Mouse (Mus musculus) liver, embryonic 15.5 days (tissue): ENCODE results near the gene Stt3a. TPM values are rescaled to one million over a fixed set of nuclear protein-coding genes. Genes with fewer than 3 reads are reported as not detected.

ENCODE experiments used
- ATAC-seq: fragments of 200-750 bp; cut with Nextera tagmentation; 2 replicates; pipeline ENCODE4 v1.8.0; 2017; ENCODE audit warnings: moderate number of reproducible peaks, mild to moderate bottlenecking, moderate library complexity; ENCODE audit not compliant: insufficient read depth
- H3K27ac ChIP-seq: fragments of 300-500 bp; sonication (generic); replicated peaks from 2 replicates; pipeline ENCODE4 v1.5.1; 2015; ENCODE audit warnings: mild to moderate bottlenecking, inconsistent platforms
- H3K27me3 ChIP-seq: fragments of 300-500 bp; sonication (generic); 2 replicates; pipeline ENCODE4 v1.6.1; 2015; ENCODE audit warnings: mild to moderate bottlenecking, inconsistent platforms
- H3K36me3 ChIP-seq: fragments of 300-500 bp; sonication (generic); replicated peaks from 2 replicates; pipeline ENCODE4 v1.6.1; 2015; ENCODE audit warnings: moderate library complexity, mild to moderate bottlenecking, inconsistent platforms
- H3K4me1 ChIP-seq: fragments of 300-500 bp; sonication (generic); replicated peaks from 2 replicates; pipeline ENCODE4 v1.6.1; 2015; ENCODE audit warnings: inconsistent platforms
- H3K4me2 ChIP-seq: fragments of 300-500 bp; sonication (generic); 2 replicates; pipeline ENCODE4 v1.6.1; 2015; ENCODE audit warnings: moderate library complexity, mild to moderate bottlenecking, inconsistent platforms
- H3K4me3 ChIP-seq: fragments of 300-500 bp; sonication (generic); replicated peaks from 2 replicates; pipeline ENCODE4 v1.5.1; 2015; ENCODE audit warnings: mild to moderate bottlenecking, inconsistent platforms
- H3K9ac ChIP-seq: fragments of 300-500 bp; sonication (generic); 2 replicates; pipeline ENCODE4 v1.6.1; 2015; ENCODE audit warnings: moderate library complexity, mild to moderate bottlenecking, inconsistent platforms
- H3K9me3 ChIP-seq: fragments of 300-500 bp; sonication (generic); replicated peaks from 2 replicates; pipeline ENCODE4 v1.6.1; 2016; ENCODE audit warnings: inconsistent platforms
- WGBS: fragments of 180-500 bp; shearing (Covaris S2); methylation state at CpG from one replicate; pipeline ENCODE4 v1.1.7; 2015; ENCODE audit warnings: mixed read lengths; ENCODE audit not compliant: insufficient replicate concordance; 5-methylcytosine and 5-hydroxymethylcytosine counted together
- polyA plus RNA-seq: library from polyadenylated mRNA; unstranded; fragments of >200 nt; fragmentation: Nextera tagmentation; extraction: Ambion mirVana; gene quantifications from 2 replicates; pipeline ENCODE4 v1.2.1, GENCODE M21; 2015

The Stt3a gene
- polyA plus RNA-seq, 1 experiment from 2014 or later: 182 TPM

DNA sequence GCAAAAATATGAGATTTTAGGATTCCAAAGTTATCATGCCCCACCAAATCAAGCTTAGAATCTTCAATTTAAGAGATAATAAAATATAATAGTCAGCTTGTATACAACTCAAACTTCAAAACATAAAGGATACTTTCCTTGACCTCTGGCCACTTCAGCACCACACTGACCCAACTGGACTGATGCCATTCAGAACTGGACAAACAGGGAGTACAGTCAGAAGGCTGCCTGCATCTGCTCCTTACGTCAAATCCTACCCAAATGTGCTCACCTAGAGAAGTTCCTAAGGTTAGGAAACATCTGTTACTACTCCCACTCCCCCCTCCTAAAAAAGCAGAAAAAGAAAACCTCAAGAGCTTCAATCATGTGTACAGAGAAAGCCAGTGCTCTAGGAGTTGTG is 28.1 kb upstream of the Stt3a start:
- peaks cover 25% of the 10 kb centered on the region for H3K4me1 ChIP-seq

DNA sequence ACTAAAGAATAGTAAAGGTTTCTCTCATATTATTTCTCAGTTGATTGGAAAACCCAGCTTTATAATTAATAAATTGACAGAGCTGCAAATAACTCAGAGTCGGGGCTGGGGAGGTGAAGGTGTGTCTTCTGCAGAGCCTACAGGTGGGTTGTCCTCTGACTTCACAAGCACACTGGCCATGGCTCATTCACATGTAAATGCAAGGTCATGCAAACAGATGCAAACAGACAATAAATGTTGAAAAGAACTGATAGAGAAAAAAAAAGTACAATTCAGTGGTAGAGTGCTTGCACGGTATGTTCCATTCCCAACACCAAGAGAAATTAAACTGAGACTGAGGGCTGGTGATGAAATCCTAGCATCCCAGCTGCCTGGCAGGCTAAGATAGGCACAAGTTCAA is 27.0 kb upstream of the Stt3a start:
- Histone ChIP-seq H3K4me1 (peaks cover 25% of the 10 kb centered on the region), H3K27me3 (no peaks in the 10 kb centered on the region), H3K27ac (no peak overlapping the region), H3K9ac (no peak overlapping the region), H3K36me3 (peaks cover 15% of the 10 kb centered on the region), H3K9me3 (no peaks in the 10 kb centered on the region), H3K4me2 (no peak overlapping the region), H3K4me3 (no peak overlapping the region)
- no peak for ATAC-seq
- 69% methylated on average over 2 of the region's 2 CpGs for WGBS

More for the DNA sequence above, 28.1 kb upstream of the Stt3a start:
- Histone ChIP-seq H3K27me3 (no peaks in the 10 kb centered on the region; the same call in 1 of the 2 replicates), H3K36me3 (0 out of 2 replicates have a peak, but pooled peaks cover 12% of the 10 kb centered on the region), H3K27ac (no peak overlapping the region), H3K9ac (no peak overlapping the region), H3K4me3 (no peak overlapping the region), H3K9me3 (no peaks in the 10 kb centered on the region), H3K4me2 (0 out of 2 replicates have a peak overlapping the region, but pooled peaks have one; percentile 95)
- WGBS: 80% methylated on average over 1 of the region's 1 CpGs
- ATAC-seq: no peak

DNA sequence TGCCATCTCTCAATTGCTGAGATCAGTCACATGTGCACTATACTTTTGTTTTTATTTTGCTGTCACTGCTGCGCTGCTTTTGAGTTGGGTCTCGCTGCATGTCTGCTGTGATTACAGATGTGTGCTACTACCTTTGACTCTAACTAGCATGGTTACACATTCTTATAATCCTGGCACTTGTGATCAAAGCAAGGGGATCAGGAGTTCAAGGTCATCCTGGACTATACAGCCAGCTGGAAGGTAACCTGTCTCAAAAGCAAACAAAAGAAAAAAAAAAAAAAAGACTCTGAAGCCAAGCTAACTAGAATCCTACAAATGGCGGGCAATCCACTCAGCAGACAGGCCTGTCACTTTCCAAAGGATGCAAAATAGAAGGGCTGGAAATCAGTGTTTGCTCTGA is 24.7 kb upstream of the Stt3a start:
- no peak overlapping the region for H3K9ac ChIP-seq
- no peaks in the 10 kb centered on the region for H3K9me3 ChIP-seq
- no peak overlapping the region for H3K27ac ChIP-seq
- no peak overlapping the region for H3K4me2 ChIP-seq
- ATAC-seq: no peak
- H3K4me3 ChIP-seq: no peak overlapping the region
- peaks cover 34% of the 10 kb centered on the region for H3K36me3 ChIP-seq
- WGBS: 66% methylated on average over 3 of the region's 3 CpGs
- H3K27me3 ChIP-seq: no peaks in the 10 kb centered on the region
- peaks cover 21% of the 10 kb centered on the region for H3K4me1 ChIP-seq

DNA sequence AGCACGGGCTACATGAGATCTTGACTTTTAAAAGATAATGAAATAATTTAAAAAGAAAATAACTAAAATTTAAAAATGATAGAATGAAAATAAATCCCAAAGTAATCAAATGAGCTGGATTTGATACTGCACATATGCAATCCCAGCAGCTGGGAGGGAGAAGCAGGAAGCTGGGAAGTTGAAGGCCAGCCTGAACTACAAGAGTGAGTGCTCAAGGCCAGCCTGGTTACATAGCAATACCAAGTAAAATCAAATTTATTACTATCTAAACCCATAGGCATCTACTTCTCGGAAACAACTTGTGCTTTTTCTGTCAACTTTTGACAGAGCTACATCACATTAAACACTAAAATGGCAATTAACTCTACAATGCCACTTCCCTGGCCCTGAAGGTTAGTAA is 16.4 kb upstream of the Stt3a start:
- Histone ChIP-seq H3K27ac (no peak overlapping the region), H3K9ac (no peak overlapping the region), H3K4me1 (no peaks in the 10 kb centered on the region), H3K27me3 (no peaks in the 10 kb centered on the region), H3K4me2 (no peak overlapping the region), H3K36me3 (peaks cover 79% of the 10 kb centered on the region), H3K4me3 (no peak overlapping the region), H3K9me3 (no peaks in the 10 kb centered on the region)
- ATAC-seq: no peak
- 73% methylated on average over 2 of the region's 2 CpGs for WGBS

DNA sequence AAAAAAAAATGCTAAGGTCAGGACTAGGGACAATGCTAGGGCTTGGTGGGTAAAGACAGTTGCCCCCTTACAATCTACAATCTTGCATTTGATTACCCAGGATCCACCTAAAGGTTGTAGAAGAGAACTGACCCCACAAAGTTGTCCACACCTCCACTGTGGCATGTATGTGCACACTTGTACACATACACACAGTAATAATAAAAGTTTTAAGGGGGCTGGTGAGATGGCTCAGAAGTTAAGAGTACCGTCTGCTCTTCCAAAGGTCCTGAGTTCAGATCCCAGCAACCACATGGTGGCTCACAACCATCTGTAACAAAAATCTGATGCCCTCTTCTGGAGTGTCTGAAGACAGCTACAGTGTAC is 1.6 kb upstream of the Stt3a start:
- H3K27me3 ChIP-seq: no peaks in the 10 kb centered on the region
- H3K4me1 ChIP-seq: peaks cover 22% of the 10 kb centered on the region
- no peak for ATAC-seq
- peak overlapping the region; percentile 82 for H3K4me2 ChIP-seq
- 69% methylated on average over 1 of the region's 1 CpGs for WGBS
- H3K4me3 ChIP-seq: peak overlapping the region; percentile 100
- peak overlapping the region; percentile 81; the same call in 1 of the 2 replicates for H3K9ac ChIP-seq
- H3K36me3 ChIP-seq: peaks cover 9% of the 10 kb centered on the region
- H3K27ac ChIP-seq: peak overlapping the region; percentile 96
- H3K9me3 ChIP-seq: no peaks in the 10 kb centered on the region

DNA sequence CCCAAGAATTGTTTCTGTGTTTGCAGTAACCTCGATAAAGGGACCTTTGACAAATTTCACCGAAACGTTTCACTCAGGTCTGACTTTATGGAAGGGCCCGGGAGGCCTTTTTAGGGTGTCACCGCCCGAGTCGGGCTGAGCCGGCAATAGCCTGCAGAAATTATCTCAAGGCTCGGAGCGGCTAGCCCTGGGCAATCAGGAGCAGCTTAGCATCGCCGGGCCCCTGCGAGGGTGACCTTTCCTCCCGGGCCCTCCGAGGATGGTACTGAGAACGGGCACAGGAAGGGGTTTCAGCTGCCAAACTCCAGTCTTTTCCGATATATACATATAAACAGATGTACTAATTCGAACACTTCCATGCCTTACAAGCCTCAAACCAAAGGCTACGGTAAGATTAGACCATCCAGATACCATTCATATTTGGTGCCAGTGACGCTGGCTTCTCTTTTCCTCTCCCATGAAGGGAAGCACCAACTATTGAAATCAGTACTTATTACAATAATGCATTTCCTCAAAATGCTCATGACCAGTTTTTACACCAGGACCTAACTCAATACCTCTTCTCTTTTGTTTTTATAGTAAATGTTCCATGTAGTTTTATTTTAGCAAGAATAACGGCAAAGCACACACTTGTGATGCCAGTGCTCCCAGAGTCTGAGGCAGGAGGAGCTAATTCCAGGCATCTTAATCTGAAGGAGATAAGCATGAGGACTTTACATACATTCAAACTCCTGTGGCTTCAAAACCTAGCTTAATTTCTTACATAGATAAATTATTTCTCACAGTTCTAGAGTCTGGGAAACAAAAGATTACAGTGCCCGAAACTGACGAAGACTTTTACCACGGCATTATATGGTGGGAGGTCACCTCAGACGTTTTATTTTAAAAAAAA is 923 bp upstream of the Stt3a start:
- Histone ChIP-seq H3K4me2 (peak overlapping the region; percentile 82), H3K9me3 (no peaks in the 10 kb centered on the region), H3K27me3 (no peaks in the 10 kb centered on the region), H3K36me3 (peaks cover 14% of the 10 kb centered on the region), H3K9ac (peak overlapping the region; percentile 81), H3K4me3 (peak overlapping the region; percentile 100), H3K4me1 (peaks cover 22% of the 10 kb centered on the region), H3K27ac (peak overlapping the region; percentile 96)
- peak; percentile 37 for ATAC-seq
- WGBS: 4% methylated on average over 25 of the region's 25 CpGs

DNA sequence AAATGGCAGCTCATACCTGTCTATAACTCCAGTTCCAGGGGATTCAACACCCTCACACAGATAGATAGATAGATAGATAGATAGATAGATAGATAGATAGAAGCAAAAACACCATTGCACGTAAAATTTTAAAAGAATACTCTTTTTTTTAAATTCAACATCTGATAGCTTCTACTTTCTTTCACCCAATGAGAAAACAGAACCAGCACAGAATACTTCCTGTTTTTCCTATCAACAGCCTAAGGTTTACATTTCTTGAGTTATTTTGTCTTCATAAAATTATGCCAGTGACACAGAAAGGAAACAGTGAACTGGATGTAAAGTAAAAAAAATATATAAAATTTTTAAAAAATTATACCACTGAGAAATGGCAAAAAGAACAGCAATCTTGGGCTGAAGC is 3.1 kb downstream of the Stt3a start:
- H3K9ac ChIP-seq: no peak overlapping the region
- H3K4me1 ChIP-seq: peaks cover 22% of the 10 kb centered on the region
- no peaks in the 10 kb centered on the region for H3K9me3 ChIP-seq
- WGBS: 69% methylated on average over 1 of the region's 1 CpGs
- no peak for ATAC-seq
- H3K27ac ChIP-seq: no peak overlapping the region
- H3K4me3 ChIP-seq: no peak overlapping the region
- H3K36me3 ChIP-seq: peaks cover 37% of the 10 kb centered on the region
- H3K4me2 ChIP-seq: no peak overlapping the region
- H3K27me3 ChIP-seq: no peaks in the 10 kb centered on the region

DNA sequence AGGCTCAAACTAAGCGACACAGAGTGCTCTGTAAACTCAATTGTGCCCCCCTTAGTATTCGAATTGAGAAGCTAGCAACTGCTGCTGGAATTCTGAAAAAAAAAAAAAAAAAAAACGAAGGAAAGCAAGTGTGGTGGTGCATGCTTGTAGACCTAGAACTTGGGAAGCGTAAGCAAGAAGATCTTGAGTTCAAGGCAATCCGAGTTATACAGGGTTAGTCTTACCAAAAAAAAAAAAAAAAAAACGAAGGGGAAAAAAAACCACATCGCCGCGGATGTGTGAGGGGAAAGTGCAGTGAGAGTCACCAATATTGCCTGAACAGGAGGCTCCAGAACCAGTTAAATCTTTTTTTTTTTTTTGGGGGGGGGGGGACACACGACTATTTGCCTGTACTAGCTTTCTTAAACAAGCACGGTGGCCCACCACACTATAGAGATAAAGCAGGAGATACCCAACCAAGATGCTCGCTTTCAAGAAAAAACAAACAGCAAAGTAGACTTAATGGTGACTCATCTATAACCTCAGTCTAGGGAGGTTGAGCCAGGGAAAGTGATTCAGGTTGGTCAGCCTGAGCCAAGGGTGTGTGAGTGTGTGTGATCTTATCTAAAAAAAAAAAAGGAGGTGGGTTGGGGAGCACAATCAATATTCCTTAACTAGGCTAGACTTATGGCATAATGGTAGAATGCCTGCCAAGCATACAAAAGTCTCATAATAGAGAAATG is 40.3 kb downstream of the Stt3a start, which contains the start of gene Chek1:
TSS of gene Chek1 (minus strand) at position 32 of the 722 bp plus-strand sequence.
- peak within 1 kb of the TSS; percentile 88 for H3K27ac ChIP-seq
- peaks cover 37% of the 10 kb centered on the region for H3K36me3 ChIP-seq
- no peaks in the 10 kb centered on the region for H3K9me3 ChIP-seq
- peak within 1 kb of the TSS; percentile 94 for H3K4me2 ChIP-seq
- H3K4me1 ChIP-seq: peaks cover 20% of the 10 kb centered on the region
- H3K9ac ChIP-seq: peak within 1 kb of the TSS; percentile 93
- peak within 1 kb of the TSS; percentile 87 for H3K4me3 ChIP-seq
- under 1% methylated on average over 12 of the region's 12 CpGs for WGBS
- ATAC-seq: no peak
- no peaks in the 10 kb centered on the region for H3K27me3 ChIP-seq

DNA sequence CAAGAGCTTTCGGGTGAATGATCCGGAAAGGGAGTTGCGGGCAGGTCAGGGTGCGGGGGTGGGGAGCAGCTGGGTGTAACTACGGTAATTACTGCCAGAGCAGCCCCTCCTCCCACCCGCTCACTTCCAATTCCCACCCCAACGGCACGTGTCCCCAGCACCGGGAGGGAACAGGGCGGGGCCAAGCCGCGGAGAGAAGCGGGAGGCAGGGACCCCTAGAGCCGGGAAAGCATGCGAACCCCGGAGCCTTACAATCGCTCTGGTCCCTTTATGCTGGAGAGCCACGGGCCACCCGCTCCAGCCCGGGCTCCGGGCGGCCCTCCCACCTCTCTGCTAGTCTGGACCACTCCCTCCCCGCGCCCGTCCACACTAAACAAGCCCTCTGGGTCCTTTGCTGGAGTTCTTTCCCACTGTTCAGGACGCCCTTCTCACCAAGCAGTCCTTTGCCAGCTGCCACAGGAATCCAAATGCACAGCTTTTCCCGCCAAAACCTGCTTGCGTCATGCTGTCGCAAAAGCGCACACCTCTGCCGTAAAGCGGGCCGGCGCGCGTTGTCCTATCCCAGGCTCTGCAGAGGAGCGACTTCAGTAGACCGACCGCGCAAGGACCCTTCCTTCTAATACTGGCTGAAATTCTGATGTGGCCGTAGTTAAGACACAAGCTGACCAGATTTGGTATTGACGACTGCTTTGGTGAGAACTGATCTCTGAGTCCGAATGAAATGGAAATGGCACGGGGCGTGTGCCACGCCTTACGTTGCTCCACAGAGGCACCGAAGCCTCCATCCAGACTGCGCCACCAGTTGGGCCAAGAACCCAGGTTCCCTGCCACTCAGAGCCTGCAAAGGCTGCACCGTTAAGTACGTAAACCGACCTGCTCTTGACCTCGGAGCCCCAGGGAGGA is 41.1 kb downstream of the Stt3a start:
- Histone ChIP-seq H3K4me3 (peak overlapping the region; percentile 87), H3K27ac (peak overlapping the region; percentile 88)
- WGBS: under 1% methylated on average over 53 of the region's 53 CpGs

DNA sequence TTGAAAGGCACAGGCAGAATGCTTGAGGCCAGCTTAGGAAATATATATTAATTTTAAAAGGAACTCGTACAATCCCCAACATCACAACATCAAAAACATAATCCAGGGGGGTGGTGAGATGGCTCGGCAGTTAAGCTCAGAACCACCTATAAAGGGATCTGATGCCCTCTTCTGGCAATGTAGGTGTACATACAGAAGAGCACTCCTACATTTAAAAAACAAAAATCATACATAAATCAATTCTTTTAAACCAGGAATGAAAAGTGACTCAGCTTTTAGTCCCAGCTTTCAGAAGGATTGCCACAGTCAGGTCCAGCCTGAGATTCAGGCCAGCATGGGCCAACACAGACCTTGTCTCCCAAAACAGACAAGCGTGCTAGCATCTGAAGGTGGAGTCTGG is 50.9 kb downstream of the Stt3a start:
- Histone ChIP-seq H3K27me3 (no peaks in the 10 kb centered on the region), H3K27ac (no peak overlapping the region), H3K9me3 (no peaks in the 10 kb centered on the region), H3K4me3 (no peak overlapping the region), H3K9ac (no peak overlapping the region), H3K4me2 (no peak overlapping the region), H3K4me1 (no peaks in the 10 kb centered on the region), H3K36me3 (peaks cover 59% of the 10 kb centered on the region)
- no peak for ATAC-seq
- WGBS: 67% methylated on average over 3 of the region's 3 CpGs

More for the DNA sequence above, 41.1 kb downstream of the Stt3a start:
- peaks cover 40% of the 10 kb centered on the region for H3K36me3 ChIP-seq
- peaks cover 20% of the 10 kb centered on the region for H3K4me1 ChIP-seq
- peak overlapping the region; percentile 93 for H3K9ac ChIP-seq
- H3K27me3 ChIP-seq: no peaks in the 10 kb centered on the region
- peak overlapping the region; percentile 94 for H3K4me2 ChIP-seq
- H3K9me3 ChIP-seq: no peaks in the 10 kb centered on the region
- ATAC-seq: peak; percentile 91
